Mouse (Mus musculus): ENCODE measurements around the gene Bmper.

DNA sequence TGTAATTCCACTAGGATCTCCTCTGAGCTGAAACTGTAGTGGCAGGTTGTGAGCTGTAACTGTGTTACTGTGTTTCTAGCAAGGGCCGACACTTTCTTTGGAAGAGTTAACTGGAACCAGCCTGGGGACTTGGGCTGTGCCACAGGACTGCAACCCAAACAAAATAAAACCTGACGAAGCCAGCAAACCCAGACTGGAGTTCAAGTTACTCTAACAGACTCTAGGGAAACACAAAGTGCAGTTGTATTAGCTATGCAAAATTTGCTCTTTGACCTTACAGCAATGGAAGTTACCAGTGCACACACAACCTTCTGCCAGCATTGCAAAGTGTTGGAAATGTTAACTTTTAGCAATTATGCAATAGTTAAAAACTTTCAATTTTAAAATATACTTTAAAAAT is 140.3 kb downstream of the Bmper start:
- TF ChIP-seq POLR2A (IDR thresholded peaks at IDR 0.05; ENCODE audit: low read depth, low read length) (no peak), CTCF (IDR thresholded peaks at IDR 0.05; ENCODE audit: borderline replicate concordance, insufficient read depth, low read length) (no peak)

Data from embryonic fibroblast, embryonic 13.5 days (primary cell).